Mouse (Mus musculus): Measurements from ENCODE around the gene Stap1.

Gene Stap1

DNA sequence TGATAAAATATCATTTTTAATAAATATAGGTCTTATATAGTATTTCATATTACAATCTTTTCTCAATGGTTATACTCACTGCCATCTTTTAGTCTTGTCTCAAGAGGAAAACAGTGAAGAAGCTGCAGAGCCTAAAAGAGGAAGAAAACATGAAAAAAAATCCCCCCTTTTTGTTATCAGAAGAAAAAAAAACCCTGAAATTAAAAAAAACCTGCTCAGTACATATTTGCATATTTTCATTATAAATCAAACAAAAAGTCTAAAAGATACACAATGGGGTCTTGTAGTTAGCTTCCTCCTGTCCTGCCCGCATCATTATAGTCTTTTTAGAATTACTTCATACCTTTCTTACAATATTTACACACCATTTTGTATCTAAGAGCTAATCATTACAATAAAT lies 57.2 kb downstream of the Stap1 start:
- DNase-seq (ENCODE audit: low spot score in 2 of 2) = no peak

DNA sequence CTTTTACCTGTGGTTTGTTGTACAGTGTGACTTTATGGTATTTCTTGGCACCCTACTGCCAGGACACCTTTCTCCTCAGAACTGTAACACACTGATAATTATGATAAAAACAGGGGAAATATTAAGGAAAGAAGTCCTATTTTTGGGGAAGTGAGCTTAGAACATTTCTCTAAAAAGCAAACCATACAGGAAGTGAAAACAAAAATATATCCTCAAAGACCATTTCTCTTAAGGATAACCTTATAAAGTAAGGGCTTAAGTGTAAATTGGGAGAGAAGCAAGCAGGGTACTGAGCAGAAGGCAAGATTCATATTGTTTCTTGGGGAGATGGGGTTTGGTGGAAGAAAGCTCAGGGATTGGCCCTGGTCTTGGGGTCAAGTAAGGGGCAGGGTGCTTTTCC lies 58.3 kb downstream of the Stap1 start:
- no peak for DNase-seq (ENCODE audit: low spot score in 2 of 2)
